Comparison of ENCODE assay signal across 18 mouse cellular contexts in genomic region chr1:168016375-168016890, GRCm38 (mm10).
"Had no signal": no experiment of that assay in that cellular context is flagged by ENCODE, and none has a peak within 500 bp of the region (broad histone marks: within the 10 kb centered on the region; RNA-seq: fewer than 3 reads in every experiment).

No protein-coding gene starts in this region.

- H3K4me3 ChIP-seq: left cerebral cortex, adult 2 months; limb, embryonic 12.5 days; limb, embryonic 15.5 days; neural tube, embryonic 12.5 days; neural tube, embryonic 15.5 days had no signal

- H3K36me3 ChIP-seq: limb, embryonic 12.5 days; limb, embryonic 15.5 days; neural tube, embryonic 12.5 days; neural tube, embryonic 15.5 days had no signal

- H3K9me3 ChIP-seq: limb, embryonic 12.5 days; limb, embryonic 15.5 days; neural tube, embryonic 12.5 days; neural tube, embryonic 15.5 days had no signal

- H3K27me3 ChIP-seq: limb, embryonic 12.5 days; limb, embryonic 15.5 days; neural tube, embryonic 12.5 days; neural tube, embryonic 15.5 days had no signal

- DNase-seq: kidney, adult 18-20 months; kidney, adult 9 months; kidney, postnatal 14 days; kidney, postnatal 4 days; liver, postnatal 0 days; lung, embryonic 14.5 days; lung, postnatal 4 days; retina, postnatal 1 day; thymus, adult 2 months; thymus, postnatal 14 days; thymus, postnatal 4 days had no signal

- H3K4me1 ChIP-seq: limb, embryonic 12.5 days; limb, embryonic 15.5 days; neural tube, embryonic 12.5 days; neural tube, embryonic 15.5 days had no signal

- H3K27ac ChIP-seq: left cerebral cortex, adult 2 months; limb, embryonic 12.5 days; limb, embryonic 15.5 days; liver, embryonic 14.5 days; neural tube, embryonic 12.5 days; neural tube, embryonic 15.5 days; stomach, postnatal 0 days had no signal
